Mouse (Mus musculus): ENCODE measurements around the gene Foxp1.

The Foxp1 gene

DNA sequence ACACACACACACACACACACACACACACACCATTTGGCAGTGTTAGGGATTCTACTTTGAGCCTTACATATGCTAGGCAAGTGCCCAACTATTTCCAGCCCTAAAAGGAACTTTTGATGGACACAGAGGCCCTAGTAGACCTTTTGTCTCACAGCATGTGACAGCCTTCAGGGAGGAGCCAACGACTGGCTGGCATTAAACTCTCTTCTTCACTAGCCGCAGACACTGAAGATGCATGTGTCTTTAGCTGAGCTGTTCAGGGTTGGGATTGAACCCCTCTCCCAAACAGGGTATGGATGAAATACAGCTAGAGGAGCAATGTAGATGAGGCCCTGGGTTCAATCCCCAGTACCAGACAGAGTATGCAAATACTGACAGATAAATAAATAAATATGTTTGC is 428.7 kb downstream of the Foxp1 start:
- DNase-seq (ENCODE audit: low spot score): no peak

DNA sequence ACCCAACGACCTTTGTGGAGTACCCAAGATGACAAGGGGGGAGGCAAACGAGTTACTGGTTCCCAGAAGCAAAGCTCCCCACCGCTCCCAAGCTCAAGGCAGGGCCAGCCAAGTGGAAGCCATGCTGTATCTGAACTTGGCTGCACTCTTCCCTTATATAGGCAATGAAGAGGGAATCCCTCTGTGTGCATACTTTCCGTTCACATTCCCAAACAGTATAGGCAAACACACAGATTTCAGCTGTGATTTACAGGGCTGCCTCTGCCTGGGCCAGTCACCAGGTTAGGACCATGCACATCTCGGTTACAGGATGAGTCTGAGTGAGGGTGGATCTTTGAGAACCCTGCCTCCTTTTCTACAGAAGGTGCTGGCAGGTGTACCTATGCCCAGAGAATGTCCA is 429.3 kb downstream of the Foxp1 start:
- DNase-seq (ENCODE audit: low spot score): no peak

DNA sequence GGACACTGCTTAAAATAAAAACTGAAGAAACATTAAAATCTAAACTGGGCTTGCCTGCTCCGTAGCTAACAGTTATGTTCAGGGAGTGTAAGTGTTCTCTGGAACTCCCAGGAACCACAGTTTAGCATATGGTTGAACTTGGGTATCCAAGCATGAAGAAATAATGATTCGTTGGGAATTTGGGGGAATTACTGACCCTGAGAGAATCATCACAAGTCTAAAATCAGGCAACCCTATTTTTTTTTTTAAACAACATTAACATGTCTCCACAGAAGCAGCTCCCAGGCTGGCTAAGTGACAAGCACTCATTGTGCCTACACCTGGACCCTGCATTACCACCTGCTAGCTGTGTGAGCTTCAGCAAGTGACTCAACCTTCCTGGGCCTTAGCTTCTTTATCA is 430.7 kb downstream of the Foxp1 start:
- no peak for DNase-seq (ENCODE audit: low spot score)

DNA sequence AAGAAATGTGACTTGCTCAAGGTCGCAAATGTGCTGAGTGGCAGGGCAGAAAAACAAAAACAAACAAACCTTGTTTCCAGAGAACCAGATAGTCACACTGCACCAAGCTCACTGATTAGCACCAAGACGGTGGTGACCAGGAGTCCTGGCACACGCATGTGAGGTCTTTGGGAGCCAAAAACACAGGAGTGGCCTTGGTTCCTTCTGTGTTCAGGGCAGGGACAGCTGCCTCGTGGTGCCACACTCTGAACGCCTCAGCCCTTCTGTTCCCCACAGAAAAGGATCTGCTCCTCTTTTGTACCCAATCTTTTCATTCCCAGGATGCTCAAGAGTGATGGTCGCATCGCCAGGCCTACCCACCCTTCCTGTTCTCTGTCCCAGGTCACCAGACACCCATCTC is 434.9 kb downstream of the Foxp1 start:
- peak; percentile 41 for DNase-seq (ENCODE audit: low spot score)

DNA sequence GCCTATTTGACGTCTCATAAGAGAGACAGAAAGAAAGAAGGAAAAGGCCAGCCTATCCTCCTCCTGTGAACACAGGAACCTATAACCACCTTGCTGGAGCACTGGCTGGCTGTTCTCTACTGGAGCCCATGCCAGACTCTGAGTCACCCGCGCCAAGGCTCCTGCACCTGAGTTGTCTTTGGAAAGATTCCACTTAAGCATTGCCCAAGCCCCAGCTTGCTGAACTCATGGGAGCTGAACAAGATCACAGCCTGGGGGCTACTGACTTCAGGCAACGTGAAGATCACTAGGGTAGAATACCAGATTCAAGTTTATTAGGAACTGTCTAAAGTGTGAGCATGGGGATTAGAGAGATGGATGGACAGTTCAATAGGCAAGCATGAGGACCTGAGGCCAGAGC is 437.6 kb downstream of the Foxp1 start:
- DNase-seq (ENCODE audit: low spot score): no peak

DNA sequence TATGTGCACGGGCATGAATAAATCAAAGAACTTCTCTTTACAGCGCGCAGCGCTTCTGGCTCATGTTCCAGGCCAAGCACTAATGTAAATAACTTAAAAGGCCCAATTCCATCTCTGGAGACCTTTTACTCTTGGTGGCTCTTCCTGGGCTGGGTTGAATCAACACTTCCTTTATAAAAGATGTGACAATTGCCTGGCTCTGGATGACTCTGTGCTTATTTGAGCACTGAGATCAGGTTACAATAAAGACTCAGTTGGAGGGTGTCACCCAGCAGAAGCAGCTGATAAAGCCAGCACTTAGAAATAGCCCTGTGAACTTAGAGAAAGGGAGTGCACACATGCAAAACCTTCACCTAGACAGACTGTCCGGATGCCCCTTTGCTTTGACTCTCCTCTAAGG is 441.3 kb downstream of the Foxp1 start:
- no peak for DNase-seq (ENCODE audit: low spot score)

DNA sequence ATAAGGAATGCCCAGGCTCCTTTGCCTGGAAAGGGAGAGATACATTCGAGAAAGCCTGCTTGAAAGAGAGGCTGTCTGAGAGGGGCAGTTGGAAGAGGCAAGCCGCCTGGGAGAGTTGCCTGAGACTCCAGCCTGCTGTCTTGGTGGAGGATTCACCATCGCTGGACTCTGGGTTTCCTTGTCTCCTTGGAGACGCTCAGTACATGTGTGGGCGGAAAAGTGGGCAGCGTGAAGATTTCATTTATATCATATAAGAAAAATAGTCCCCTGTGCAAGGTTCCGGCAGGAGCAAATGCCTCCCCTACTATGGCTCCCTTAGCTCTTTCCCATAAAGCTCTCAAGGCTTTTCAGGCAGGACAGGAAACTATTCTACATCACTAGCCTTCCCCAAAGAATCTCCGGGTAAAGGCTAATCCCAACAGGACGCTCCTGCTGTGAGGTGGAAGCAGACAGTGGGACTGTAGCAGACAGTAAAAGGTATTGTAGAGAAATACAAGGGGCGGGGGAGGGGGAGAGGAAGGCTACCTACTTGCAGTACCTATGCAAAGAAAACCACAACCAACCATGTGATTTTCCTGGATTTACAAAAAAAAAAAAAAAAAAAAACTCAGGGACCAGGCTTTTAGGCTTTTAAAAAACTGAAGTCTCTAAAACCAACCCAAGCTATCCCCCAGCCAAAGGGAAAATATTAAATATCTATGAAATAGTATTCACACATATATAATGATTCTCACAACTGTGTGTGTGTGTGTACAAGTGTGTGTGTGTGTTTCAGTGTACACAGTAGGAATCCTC is 443.3 kb downstream of the Foxp1 start:
- no peak for DNase-seq (ENCODE audit: low spot score)

DNA sequence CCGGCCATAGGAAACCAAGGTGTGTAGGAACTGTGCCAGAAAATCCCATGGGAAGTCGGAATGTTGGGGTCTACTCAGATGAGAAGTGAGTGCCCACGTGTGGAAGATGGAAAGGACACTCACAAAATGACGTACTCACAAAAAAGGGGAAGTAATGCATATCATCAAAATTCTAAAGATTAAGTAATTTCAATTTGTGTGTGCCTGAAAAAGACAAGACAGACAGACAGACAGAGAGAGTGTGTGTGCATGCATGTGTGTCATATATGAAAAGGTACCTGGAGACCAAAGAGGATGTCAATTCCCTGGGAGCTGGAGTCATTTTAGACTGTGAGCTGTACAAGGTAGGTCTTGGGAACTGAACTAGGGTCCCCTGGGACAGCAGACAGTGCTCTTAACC is 444.4 kb downstream of the Foxp1 start:
- DNase-seq (ENCODE audit: low spot score): no peak

DNA sequence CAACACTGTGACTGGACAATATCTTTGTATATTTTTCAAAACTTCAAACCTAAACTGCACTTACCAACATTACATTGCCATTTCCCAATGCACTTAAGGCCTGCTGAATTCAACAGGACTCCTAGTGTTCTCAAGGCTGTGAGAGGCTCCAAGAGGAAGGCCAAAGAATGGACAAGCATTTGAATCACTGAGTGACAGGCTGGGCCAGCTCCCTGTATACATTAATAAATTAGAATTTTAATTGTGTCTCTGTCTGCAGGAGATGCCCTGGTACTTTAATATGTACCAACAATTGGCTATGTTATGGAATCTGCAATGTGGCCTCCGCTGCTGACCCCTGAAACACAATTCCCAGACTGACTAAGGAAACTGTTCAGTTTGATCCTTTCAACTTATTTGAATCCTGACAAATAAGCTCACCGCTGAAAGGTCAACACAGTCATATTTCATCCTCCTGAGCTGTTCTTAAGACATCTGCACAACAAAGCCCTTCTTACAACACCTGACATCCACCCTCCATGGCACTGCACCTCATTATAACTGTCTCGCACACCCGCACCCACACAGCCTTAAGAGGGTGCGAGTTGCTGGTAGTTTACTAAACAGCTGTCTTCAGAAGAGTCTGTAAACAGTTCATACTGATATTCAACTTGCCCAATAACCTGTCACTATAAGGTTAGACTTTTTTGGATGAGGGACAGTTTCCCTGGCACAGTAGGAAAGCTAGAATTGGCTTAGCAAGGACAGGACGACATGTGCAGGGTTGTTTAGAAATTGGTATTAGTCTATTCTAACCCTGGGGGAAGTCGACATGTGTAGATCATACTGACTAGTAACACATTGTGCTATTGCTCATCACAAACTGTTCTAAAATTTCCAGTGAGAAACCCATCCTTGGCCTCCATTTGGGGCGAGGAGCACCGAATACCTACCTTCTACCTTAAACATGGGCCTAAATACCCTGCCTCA is 448.9 kb downstream of the Foxp1 start:
- DNase-seq (ENCODE audit: low spot score): no peak

DNA sequence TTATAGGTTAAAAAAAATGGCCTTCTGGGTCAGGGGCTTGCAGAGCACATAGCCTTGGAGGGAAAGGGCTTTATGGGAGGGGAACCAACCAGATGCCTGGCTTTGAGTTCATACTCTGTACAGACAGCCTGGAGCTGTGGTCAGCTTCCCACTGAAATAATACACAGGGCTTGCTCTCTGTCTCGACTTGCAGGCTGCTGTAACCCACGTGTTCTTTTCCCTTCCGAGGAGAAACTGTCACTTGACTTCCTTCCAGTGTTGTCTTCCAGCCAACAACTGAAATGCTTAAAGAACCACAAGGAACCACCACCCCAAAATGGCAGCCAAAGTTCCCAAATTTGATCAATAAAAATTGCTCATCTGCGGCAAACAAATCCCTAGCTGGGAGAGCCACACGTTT is 451.8 kb downstream of the Foxp1 start:
- no peak for DNase-seq (ENCODE audit: low spot score)

DNA sequence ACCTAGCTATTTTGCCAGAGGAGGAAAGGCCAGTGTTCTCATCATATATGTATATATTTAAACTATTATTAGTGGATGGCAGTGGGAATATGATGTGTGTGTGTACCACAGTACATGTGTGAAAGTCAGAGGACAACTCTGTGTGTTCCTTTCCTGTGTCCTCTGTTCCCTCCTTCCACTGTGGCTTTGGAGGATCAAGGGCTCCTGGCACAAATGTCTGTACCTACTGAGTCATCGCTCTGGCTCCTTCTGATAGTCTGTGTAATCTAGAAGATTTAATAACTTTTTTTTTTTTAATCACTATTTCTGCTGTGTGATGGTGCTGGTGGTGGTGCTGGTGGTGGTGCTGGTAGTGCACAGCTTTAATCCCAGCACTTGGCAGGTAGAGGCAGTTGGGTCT is 452.8 kb downstream of the Foxp1 start:
- DNase-seq (ENCODE audit: low spot score): no peak

DNA sequence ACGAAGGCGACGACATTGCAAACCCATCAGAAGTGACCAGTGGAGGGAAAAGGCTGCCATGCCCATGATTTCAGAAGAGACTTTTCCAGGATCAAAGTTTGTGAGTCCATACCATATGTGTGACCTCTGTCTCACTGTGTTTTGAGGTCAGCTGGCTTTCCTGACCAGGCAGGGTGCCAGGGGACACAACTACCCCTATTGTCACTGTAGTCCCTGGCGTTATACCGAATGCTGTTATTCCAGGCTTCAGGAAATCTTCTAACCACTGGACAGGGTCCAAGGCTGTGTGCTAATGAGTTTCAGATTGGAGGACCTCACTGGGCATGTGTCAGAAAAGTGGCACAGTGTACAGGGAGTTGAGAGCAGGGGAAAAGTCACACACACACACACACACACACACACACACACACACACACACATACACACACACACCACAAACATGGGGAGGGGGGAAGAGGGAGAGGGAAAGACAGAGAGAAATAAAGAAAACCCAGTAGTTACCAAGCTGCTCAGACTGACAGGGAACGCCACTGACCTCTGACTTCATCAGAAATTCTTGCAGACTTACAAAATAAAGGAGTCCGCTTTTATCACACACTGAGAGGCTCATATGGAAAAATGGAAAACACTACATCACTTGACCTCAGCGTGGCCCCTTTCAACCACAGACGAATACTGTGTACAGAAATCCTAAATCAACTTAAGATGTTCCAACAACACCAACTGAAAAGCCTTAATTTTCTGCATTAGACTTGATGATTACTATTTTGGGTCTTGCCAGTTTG is 456.8 kb downstream of the Foxp1 start:
- no peak for DNase-seq (ENCODE audit: low spot score)

DNA sequence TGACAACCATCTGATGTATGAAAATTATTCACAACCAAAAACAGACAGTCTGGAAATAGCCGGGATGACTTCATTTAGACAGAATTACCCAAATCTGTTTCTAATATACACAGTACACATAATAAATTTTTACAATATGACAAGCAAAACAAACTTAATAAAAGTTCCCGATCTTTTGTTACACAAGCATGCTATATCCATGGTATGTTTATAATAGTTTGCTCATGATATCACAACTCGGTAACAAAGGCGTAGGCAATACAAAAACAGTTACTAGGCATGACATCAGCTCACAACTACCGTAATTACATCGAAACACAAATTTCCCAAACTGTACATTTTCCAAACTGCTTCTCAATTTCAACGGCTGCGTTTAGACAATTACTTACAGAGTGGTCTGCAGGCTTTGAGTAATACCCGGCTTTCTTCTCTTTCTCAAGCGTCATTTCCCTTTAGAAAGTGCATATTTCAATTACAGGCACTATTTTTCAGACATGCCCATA is 458.5 kb downstream of the Foxp1 start:
- no peak for DNase-seq (ENCODE audit: low spot score)

DNA sequence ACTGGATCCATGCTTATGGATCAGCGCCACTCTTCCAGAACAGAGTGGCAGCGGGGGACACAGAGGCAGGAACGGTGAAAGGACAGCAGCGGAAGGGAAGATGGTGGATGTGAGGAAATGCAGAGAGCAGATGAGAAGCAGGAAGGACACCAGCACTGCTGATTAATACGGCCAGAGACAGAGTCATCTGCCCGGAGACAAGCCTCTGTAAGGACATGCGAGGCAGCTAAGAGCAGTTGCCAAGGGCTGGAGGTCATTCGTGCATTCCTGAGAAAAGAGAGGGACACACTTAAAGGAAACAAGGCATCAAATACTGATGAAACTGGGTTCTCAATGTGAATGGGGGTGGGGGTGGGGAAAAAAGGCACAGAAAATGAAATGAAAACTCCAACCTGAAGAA is 459.6 kb downstream of the Foxp1 start:
- DNase-seq (ENCODE audit: low spot score): no peak

DNA sequence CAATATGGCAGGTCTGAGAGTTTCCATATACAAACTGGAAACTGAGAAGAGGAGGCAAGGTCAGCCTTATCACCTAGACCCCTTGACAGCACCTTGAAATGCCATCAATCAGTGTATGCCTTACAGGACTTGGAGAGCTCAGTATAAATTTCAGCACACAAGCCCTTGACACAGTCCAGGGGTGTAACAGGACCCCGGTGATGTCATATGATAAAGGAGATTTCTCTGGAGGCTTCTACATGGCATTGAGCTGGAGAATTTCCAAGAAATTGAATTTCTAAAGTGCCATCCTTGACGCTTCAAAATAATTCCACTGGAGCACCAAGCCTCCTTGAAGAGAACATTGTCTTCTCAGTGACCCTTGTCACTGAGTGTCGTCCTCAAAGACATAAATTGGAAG is 463.8 kb downstream of the Foxp1 start:
- no peak for DNase-seq (ENCODE audit: low spot score)

DNA sequence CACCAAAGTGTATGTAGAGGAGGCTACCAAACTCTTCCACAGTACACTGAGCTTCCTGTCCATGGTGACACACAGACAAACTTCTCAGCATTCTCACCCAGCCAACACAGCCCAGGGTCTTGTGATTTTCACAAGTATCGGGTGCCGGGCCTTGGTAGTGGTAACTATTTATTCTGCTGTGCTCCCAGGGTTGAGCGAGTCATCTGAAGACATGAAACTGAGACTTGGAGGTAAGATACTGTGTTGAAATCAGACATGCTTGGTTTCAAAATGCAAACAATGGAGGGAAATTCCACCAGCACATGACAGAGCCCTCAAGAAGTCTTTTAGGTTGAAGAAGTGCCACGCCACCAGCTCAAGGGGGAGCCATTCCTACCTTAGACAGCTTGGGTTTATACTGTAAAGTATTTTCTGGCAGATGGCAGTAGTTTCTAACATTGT is 465.4 kb downstream of the Foxp1 start:
- DNase-seq (ENCODE audit: low spot score): no peak

DNA sequence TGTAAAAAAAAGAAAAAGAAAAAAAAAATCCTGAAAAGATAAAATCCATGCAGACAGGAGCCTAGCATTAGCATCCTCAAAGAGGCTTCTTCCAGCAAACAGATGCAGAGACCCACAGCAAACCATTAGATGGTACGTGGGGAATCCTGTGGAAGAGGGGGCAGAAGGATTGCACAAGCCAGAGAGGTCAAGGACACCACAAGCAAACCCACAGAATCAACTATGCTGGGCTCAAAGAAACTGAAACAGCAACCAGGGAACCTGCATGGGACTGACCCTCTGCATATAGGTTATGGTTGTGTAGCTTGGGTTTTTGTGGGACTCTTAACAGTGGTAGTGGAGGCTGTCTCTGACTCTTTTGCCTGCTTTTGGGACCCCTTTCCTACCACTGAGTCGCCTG is 466.1 kb downstream of the Foxp1 start:
- no peak for DNase-seq (ENCODE audit: low spot score)

DNA sequence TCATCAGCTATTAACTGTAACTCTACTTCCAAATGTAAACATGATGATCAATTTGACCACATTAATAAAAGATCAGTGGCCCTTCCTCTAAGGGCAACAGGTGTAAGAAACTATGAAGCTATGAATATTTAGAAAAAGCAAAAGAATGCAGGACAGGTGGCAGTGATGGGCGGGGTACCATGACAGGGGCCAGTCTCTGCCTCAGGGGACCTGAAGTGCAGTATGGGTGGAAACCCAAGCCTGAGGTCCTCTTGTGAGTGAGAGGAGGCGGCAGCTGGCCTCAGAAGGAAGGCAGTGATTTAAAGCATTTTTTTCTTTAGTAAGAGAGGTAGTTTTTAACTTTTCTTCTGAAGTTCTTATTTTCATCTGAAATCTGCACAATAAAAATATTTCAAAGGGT is 468.5 kb downstream of the Foxp1 start:
- DNase-seq (ENCODE audit: low spot score): no peak

DNA sequence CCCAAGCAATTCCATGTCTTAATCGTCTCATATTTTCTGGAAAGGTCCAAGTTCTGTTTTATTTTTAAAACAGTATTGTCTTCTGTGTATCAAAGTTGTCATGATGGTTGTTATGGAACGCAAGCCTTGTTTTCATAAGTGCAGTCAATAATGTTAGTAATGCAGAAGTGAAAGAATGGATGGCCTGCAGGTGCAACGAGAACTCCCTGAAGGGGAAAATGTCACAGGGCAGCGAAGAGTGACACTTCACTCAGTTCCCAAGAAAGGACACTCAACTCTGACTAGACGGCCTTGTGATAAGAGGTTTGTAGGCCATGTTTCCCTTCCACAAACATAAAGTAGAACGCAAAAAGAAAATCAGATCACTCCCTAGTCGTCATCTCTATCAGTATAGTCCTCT is 469.4 kb downstream of the Foxp1 start:
- DNase-seq (ENCODE audit: low spot score): no peak

DNA sequence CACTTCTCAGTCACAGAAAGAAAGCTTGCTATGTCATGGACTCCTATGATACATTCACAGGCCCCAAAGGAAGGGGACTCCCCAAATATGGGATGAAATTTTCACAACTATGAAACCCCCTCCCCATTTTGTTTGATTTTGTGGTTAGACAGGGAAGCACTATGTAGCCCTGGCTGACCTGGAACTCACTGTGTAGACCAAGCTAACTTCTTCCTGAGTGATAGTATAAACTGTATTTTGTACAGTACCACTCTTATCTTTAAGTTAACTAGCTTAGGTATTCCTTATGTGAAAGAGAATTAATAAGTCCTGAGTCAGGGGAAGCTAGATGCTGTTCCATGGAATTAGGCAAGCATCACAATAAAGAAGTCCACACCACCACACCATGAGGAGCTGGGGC is 470.8 kb downstream of the Foxp1 start:
- no peak for DNase-seq (ENCODE audit: low spot score)

DNA sequence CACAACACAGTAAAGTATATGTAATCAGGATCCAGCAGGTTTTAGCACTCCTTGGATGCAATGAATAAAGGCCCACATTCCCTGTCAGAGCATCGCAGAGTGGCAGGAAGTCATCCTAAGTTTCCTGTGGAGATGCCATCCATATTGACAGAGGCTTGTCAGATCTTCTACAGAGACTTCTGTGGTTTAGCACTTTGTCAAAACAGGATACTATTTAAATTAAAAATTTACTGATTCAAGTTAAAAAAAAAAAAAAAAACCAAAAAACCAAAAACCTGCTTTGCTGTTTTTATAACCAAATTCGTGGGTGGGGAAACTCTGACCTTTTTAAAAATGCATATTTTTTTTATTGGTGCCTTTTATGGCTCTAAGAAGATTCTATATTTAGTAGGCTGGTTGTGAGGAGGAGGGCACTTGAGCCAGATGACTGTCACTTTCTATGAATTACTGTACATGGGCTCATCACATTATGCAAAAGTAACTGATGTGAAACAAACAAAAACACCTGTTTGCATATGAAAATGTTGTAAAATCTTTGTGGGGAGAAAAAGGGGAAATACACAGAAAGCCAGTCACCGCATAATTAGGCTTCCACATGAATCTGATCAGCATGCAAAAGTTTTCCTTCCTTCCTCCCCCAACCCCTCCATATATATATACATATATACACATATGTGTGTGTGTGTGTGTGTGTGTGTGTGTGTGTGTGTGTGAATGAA is 472.1 kb downstream of the Foxp1 start:
- DNase-seq (ENCODE audit: low spot score): no peak

DNA sequence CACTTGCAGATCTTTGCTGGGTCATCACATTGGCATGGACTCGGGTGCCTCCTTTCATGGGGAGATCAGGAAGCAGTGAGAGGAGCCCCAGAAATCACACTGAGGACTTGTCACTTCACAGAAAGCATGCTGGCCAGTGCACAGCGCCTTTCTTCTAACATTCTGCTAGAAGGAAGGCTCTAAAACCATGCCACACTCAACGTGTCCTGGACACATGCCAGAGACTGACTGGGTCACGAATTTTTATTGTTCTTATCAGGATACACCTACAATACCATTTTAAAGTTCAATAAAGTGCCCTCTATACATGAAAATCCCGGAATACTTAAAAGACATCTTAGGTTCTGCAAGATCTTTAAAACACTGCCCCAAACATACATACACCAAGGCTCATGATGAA is 475.2 kb downstream of the Foxp1 start:
- no peak for DNase-seq (ENCODE audit: low spot score)
